Mouse (Mus musculus): Measurements from ENCODE around the gene Relb. TPM values are rescaled to one million over a fixed set of nuclear protein-coding genes. Genes with fewer than 3 reads are reported as not detected.

Gene Relb
- total RNA-seq, 1 experiment = 13.9 TPM

GRCm38 (mm10) chr7:19628536-19629360 is 490 bp downstream of the Relb start:
- DNase-seq (ENCODE audit: low read depth, low spot score) = peak; percentile 100
- TF ChIP-seq HCFC1 (IDR thresholded peaks at IDR 0.05; ENCODE audit: borderline replicate concordance, insufficient read depth, low read length) = no peak
- TF ChIP-seq MAFK (IDR thresholded peaks at IDR 0.05; ENCODE audit: insufficient read depth, low read depth, low read length) = no peak
- no peak for TF ChIP-seq ZC3H11A (IDR thresholded peaks at IDR 0.05; ENCODE audit: borderline replicate concordance, low read depth, low read length)
- no peak for TF ChIP-seq ZNF384 (IDR thresholded peaks at IDR 0.05; ENCODE audit: low read depth, low read length)
- no peak for TF ChIP-seq CHD2 (IDR thresholded peaks at IDR 0.05; ENCODE audit: low read depth, low read length)
- in situ Hi-C loops (cut with MboI; ENCODE audit: low sequenced_read_pairs in 2 of 2, unreplicated experiment in 2 of 2) = no loop called here
- peak overlapping the region; percentile 89 for H3K9ac ChIP-seq (ENCODE audit: insufficient read depth, low read depth, low read length, poor library complexity, severe bottlenecking)
- peaks cover 8% of the 10 kb centered on the region for H3K36me3 ChIP-seq (ENCODE audit: control insufficient read depth, insufficient read depth, low read length, poor library complexity, severe bottlenecking)
- peak overlapping the region; percentile 94 to 96 for H3K4me3 ChIP-seq (ENCODE audit: insufficient read depth in 1 of 2, low read depth in 1 of 2, low read length in 2 of 2, poor library complexity in 1 of 2, severe bottlenecking in 1 of 2)
- H3K9me3 ChIP-seq (ENCODE audit: control insufficient read depth, insufficient read depth, low read depth, low read length) = no peaks in the 10 kb centered on the region
- peak overlapping the region; percentile 85 for H3K27ac ChIP-seq (ENCODE audit: insufficient read depth, low read depth, low read length, poor library complexity, severe bottlenecking)
- peaks cover 2 to 5% of the 10 kb centered on the region in 2 experiments; a peak in 2 of 4 replicates for H3K4me1 ChIP-seq (ENCODE audit: control insufficient read depth in 2 of 2, insufficient read depth in 2 of 2, low read length in 2 of 2, poor library complexity in 1 of 2)

- peak overlapping the region; percentile 23; the same call in 1 of the 2 replicates for H3K9ac ChIP-seq (ENCODE audit: insufficient read depth, low read depth, low read length, poor library complexity, severe bottlenecking)
- H3K36me3 ChIP-seq (ENCODE audit: control insufficient read depth, insufficient read depth, low read length, poor library complexity, severe bottlenecking) = peaks cover 2% of the 10 kb centered on the region
- TF ChIP-seq ZC3H11A (IDR thresholded peaks at IDR 0.05; ENCODE audit: borderline replicate concordance, low read depth, low read length) (no peak), ZNF384 (IDR thresholded peaks at IDR 0.05; ENCODE audit: low read depth, low read length) (no peak), HCFC1 (IDR thresholded peaks at IDR 0.05; ENCODE audit: borderline replicate concordance, insufficient read depth, low read length) (no peak), MAFK (IDR thresholded peaks at IDR 0.05; ENCODE audit: insufficient read depth, low read depth, low read length) (no peak), CHD2 (IDR thresholded peaks at IDR 0.05; ENCODE audit: low read depth, low read length) (no peak)
- H3K9me3 ChIP-seq (ENCODE audit: control insufficient read depth, insufficient read depth, low read depth, low read length) = no peaks in the 10 kb centered on the region
- peak overlapping the region; percentile 22; the same call in 1 of the 2 replicates for H3K27ac ChIP-seq (ENCODE audit: insufficient read depth, low read depth, low read length, poor library complexity, severe bottlenecking)
- peaks cover 2 to 8% of the 10 kb centered on the region in 2 experiments; a peak in 2 of 4 replicates for H3K4me1 ChIP-seq (ENCODE audit: control insufficient read depth in 2 of 2, insufficient read depth in 2 of 2, low read length in 2 of 2, poor library complexity in 1 of 2)
- no peak for DNase-seq (ENCODE audit: low read depth, low spot score)
- in situ Hi-C loops (cut with MboI; ENCODE audit: low sequenced_read_pairs in 2 of 2, unreplicated experiment in 2 of 2) = no loop called here
- peak overlapping the region; percentile 52 to 74 for H3K4me3 ChIP-seq (ENCODE audit: insufficient read depth in 1 of 2, low read depth in 1 of 2, low read length in 2 of 2, poor library complexity in 1 of 2, severe bottlenecking in 1 of 2)
These were observed 1.1 kb downstream of the Relb start for GRCm38 (mm10) chr7:19628192-19628535.

- Histone ChIP-seq H3K4me3 (ENCODE audit: insufficient read depth in 1 of 2, low read depth in 1 of 2, low read length in 2 of 2, poor library complexity in 1 of 2, severe bottlenecking in 1 of 2) (peak overlapping the region; percentile 52 to 74), H3K9ac (ENCODE audit: insufficient read depth, low read depth, low read length, poor library complexity, severe bottlenecking) (no peak overlapping the region; the same call in 1 of the 2 replicates), H3K36me3 (ENCODE audit: control insufficient read depth, insufficient read depth, low read length, poor library complexity, severe bottlenecking) (no peaks in the 10 kb centered on the region), H3K9me3 (ENCODE audit: control insufficient read depth, insufficient read depth, low read depth, low read length) (no peaks in the 10 kb centered on the region), H3K4me1 (ENCODE audit: control insufficient read depth in 2 of 2, insufficient read depth in 2 of 2, low read length in 2 of 2, poor library complexity in 1 of 2) (peaks cover 2 to 9% of the 10 kb centered on the region in 2 experiments; a peak in 2 of 4 replicates), H3K27ac (ENCODE audit: insufficient read depth, low read depth, low read length, poor library complexity, severe bottlenecking) (peak overlapping the region; percentile 22; the same call in 1 of the 2 replicates)
- TF ChIP-seq ZNF384 (IDR thresholded peaks at IDR 0.05; ENCODE audit: low read depth, low read length) (no peak), HCFC1 (IDR thresholded peaks at IDR 0.05; ENCODE audit: borderline replicate concordance, insufficient read depth, low read length) (no peak), MAFK (IDR thresholded peaks at IDR 0.05; ENCODE audit: insufficient read depth, low read depth, low read length) (no peak), ZC3H11A (IDR thresholded peaks at IDR 0.05; ENCODE audit: borderline replicate concordance, low read depth, low read length) (no peak), CHD2 (IDR thresholded peaks at IDR 0.05; ENCODE audit: low read depth, low read length) (no peak)
- in situ Hi-C loops (cut with MboI; ENCODE audit: low sequenced_read_pairs in 2 of 2, unreplicated experiment in 2 of 2) = no loop called here
- DNase-seq (ENCODE audit: low read depth, low spot score) = no peak
These were observed 1.5 kb downstream of the Relb start for GRCm38 (mm10) chr7:19627721-19628120.

GRCm38 (mm10) chr7:19623433-19623832 is 5.8 kb downstream of the Relb start:
- in situ Hi-C loops (cut with MboI; ENCODE audit: low sequenced_read_pairs in 2 of 2, unreplicated experiment in 2 of 2) = no loop called here
- Histone ChIP-seq H3K27ac (ENCODE audit: insufficient read depth, low read depth, low read length, poor library complexity, severe bottlenecking) (no peak overlapping the region), H3K36me3 (ENCODE audit: control insufficient read depth, insufficient read depth, low read length, poor library complexity, severe bottlenecking) (no peaks in the 10 kb centered on the region), H3K9me3 (ENCODE audit: control insufficient read depth, insufficient read depth, low read depth, low read length) (no peaks in the 10 kb centered on the region), H3K4me3 (ENCODE audit: insufficient read depth in 1 of 2, low read depth in 1 of 2, low read length in 2 of 2, poor library complexity in 1 of 2, severe bottlenecking in 1 of 2) (no peak overlapping the region), H3K9ac (ENCODE audit: insufficient read depth, low read depth, low read length, poor library complexity, severe bottlenecking) (no peak overlapping the region), H3K4me1 (ENCODE audit: control insufficient read depth in 2 of 2, insufficient read depth in 2 of 2, low read length in 2 of 2, poor library complexity in 1 of 2) (peaks cover 2 to 13% of the 10 kb centered on the region in 2 experiments; a peak in 2 of 4 replicates)
- no peak for DNase-seq (ENCODE audit: low read depth, low spot score)
- TF ChIP-seq HCFC1 (IDR thresholded peaks at IDR 0.05; ENCODE audit: borderline replicate concordance, insufficient read depth, low read length) (no peak), CHD2 (IDR thresholded peaks at IDR 0.05; ENCODE audit: low read depth, low read length) (no peak), ZC3H11A (IDR thresholded peaks at IDR 0.05; ENCODE audit: borderline replicate concordance, low read depth, low read length) (no peak), MAFK (IDR thresholded peaks at IDR 0.05; ENCODE audit: insufficient read depth, low read depth, low read length) (no peak), ZNF384 (IDR thresholded peaks at IDR 0.05; ENCODE audit: low read depth, low read length) (no peak)
